Mouse (Mus musculus): ENCODE measurements around the gene Adgrv1. TPM values are rescaled to one million over a fixed set of nuclear protein-coding genes. Genes with fewer than 3 reads are reported as not detected.

The Adgrv1 gene
- total RNA-seq, 1 experiment from 2014 or later: 0.38 TPM

Other genes with a start within 250 kb of the Adgrv1 start
- 52.9 to 67.6 TPM (median 55.5 TPM) in 3 replicates for gene Lysmd3, start 24.5 kb upstream of the Adgrv1 start, total RNA-seq (2017)
- 3.7 to 20.3 TPM (median 12.0 TPM) in 3 replicates for gene Polr3g, start 77.9 kb upstream of the Adgrv1 start, total RNA-seq (2017)
- gene Mblac2, start 78.2 kb upstream of the Adgrv1 start, total RNA-seq (2017): 1.6 to 4.1 TPM (median 2.7 TPM) in 3 replicates
- gene Cetn3, start 149.9 kb upstream of the Adgrv1 start, total RNA-seq (2017): 216 to 262 TPM (median 246 TPM) in 3 replicates